Mouse (Mus musculus) skeletal muscle tissue, adult 2 months (tissue): ENCODE measurements around the gene Neu1.
A peak's percentile ranks its signal among the peaks of the same experiment; 100 is the strongest.
"Not testable (repeated sequence)": the region's sequence is repeated elsewhere in the genome, so short reads cannot be mapped to it uniquely, and the experiment has no call there.

ENCODE experiments used
- DNase-seq: peaks from one replicate; pipeline ENCODE4 v3.0.0-alpha.2; 2012; ENCODE audit warnings: low read depth, low spot score

The Neu1 gene

GRCm38 (mm10) chr17:34931061-34931734 is at the start of gene Neu1:
TSS of gene Neu1 (plus strand) at chr17:34931253.
- DNase-seq: peak; percentile 97

DNA sequence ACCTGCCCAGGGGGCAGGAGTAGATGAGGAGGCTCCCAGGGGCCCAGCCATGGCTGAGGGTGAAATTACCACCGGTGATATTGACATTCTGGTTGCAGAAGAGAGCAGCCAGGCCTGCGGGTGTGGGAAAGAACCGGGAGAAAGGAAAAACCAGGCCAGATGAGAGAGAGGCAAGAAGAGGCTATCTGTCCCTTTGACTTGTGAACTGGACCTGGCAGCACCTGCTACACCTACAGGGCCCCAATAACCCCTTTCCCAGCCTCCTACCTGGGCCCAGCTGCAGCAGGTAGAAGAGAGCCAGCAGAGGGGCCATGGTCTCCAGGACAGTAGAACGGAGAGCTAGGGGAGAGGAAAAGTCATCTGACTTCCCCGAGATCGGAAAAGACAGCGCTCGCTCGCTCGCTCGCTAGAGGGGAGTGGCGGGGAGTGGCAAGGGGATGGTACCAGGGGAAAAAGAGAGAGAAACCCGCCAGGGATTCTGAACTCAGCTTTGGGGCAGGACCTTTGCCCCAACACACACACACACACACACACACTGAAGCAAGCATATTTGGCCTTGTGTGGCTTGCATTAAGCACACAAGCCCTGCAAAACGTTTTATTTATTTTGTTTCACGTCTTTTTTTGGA is 49.3 kb upstream of the Neu1 start, which contains the start of gene Gm20547:
Gene Gm20547, minus strand, starts transcription at position 360 of the 628 bp plus-strand sequence.
- no peak for DNase-seq

- no peak for DNase-seq
These were observed 47.7 kb upstream of the Neu1 start for GRCm38 (mm10) chr17:34883332-34883731.

- no peak for DNase-seq
These were observed 46.3 kb upstream of the Neu1 start for GRCm38 (mm10) chr17:34884704-34885103.

- DNase-seq: no peak
These were observed 45.4 kb upstream of the Neu1 start for GRCm38 (mm10) chr17:34885615-34886014.

- no peak for DNase-seq
These were observed 43.1 kb upstream of the Neu1 start for GRCm38 (mm10) chr17:34887942-34888341.

GRCm38 (mm10) chr17:34890074-34890743 is 40.8 kb upstream of the Neu1 start:
- DNase-seq: no peak

DNA sequence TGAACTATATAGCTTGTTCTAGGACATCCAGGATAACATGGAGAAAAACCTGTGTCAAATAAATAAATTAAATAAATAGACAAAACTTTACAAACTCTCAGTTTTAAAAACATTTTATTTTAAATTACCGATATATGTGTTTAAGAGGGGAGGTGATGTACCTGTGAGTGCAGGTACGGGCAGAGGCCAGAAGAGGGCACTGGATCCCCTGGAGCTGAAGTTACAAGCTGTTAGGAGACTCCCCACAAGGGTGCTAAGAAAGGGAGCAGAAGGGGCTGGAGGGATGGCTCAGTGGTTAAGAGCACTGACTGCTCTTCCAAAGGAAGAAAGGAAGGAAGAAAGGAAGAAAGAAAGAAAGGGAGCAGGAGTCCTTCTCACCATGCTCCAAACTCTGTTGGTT is 39.7 kb upstream of the Neu1 start:
- no peak for DNase-seq

DNA sequence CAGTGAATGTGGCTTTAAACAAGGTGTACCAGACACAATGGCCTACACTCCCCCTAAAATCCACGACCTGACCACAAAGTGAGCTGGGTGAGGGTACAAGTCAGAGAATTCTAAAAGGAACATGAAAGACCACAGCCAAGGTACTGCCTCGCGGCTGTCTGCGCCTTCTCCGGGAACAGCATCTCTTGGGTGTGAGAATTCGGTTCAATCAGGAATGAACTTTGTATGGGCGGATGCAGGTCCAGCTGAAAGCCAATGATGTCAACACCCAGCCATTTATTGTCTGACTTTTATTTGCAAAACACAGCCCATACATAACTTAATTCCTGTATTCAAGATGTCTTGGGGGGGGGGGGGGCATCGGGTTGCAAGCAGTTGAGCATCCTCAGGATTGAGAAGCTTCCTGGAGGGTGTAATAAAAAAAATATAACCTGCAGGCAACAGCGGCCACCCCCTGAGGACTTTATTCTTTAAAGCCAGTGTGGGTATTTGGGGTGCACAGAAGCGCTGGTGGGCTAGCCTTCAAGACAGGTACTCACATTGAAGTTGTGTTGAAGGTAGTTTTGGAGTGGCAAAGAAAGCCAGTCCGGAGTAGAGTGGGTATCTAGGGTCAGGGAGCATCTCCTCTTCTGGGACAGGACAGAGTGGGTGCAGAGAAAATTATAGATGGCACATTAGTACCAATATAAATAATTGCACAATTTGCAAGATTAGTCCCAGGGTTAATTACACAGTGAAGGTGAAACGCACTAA is 37.8 kb upstream of the Neu1 start:
- no peak for DNase-seq

GRCm38 (mm10) chr17:34894074-34894597 is 36.9 kb upstream of the Neu1 start:
- peak; percentile 95 for DNase-seq

DNA sequence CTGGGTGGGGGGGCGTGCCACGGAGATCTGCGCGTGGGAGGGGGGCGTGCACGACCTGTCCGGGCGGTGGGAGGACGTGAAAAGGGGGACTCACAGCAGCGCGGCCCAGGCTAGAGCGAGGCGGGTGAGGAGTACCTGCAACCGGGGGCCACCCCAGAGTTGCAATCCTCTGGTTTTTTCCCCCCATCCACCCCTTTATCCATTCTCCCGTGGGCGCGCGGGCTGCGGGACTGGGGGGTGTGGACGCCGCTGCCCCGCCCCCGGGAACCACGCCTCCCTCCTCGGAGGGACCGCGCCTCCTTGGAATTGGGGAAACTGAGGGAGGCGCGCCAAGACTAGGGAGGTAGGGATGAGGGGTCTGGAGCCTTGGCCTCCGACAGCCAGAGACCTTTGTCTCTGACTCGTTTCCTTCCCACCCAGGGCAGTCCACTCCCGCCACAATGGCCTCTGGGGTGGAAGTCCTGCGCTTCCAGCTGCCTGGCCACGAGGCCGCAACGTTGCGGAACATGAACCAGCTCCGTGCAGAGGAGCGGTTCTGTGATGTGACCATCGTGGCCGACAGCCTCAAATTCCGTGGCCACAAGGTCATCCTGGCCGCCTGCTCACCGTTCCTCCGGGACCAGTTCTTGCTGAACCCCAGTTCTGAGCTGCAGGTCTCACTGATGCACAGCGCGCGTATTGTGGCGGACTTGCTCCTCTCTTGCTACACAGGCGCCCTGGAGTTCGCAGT is 36.1 kb upstream of the Neu1 start:
- DNase-seq: no peak

- no peak for DNase-seq
These were observed 35.3 kb upstream of the Neu1 start for GRCm38 (mm10) chr17:34895724-34896123.

- no peak for DNase-seq
These were observed 34.7 kb upstream of the Neu1 start for GRCm38 (mm10) chr17:34896366-34896765.

- DNase-seq: no peak
These were observed 33.5 kb upstream of the Neu1 start for GRCm38 (mm10) chr17:34897373-34898159.

DNA sequence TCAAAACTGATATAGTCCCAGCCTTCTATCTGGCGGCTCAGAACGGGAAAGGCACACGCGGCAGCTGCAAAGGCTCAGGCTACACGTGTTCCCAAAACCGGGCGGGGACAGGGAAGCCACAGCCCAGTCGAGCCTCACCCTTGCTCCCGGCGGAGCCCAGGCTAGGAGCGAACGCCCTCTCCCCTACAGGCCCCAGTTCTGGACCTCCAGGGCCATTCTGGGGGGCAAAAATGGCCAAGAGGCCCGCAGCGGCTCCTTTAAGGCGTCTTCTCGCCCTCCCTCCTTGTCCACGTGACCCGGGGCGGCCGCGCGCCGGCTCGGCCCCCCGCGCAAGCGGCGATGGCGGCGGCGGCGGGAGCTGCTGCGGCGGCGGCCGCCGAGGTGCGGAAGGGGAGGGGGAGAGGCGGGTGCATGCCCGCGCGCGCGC is 32.9 kb upstream of the Neu1 start, which contains the start of the genes C2 and Ehmt2:
Gene C2, minus strand, starts transcription at position 106 of the 427 bp plus-strand sequence.
Gene Ehmt2, plus strand, starts transcription at position 310 of the 427 bp plus-strand sequence.
- DNase-seq: peak; percentile 62

DNA sequence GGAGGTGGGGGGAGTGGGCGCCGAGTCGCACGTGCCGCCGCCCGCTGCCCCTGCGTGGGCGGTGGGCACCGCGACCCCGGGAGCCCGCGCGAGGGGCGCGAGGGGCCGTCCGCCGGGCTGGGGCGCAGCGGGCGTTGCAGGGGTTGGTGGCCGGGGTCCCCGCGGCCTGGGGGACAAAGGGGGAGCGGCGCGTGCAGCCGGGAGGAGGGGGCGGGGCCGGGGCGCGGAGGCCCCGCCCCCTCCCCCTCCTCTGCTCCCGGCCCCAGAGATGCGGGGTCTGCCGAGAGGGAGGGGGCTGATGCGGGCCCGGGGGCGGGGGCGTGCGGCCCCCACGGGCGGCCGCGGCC is 32.4 kb upstream of the Neu1 start:
- no peak for DNase-seq

- no peak for DNase-seq
These were observed 31.8 kb upstream of the Neu1 start for GRCm38 (mm10) chr17:34899053-34899889.

GRCm38 (mm10) chr17:34899890-34900243 is 31.2 kb upstream of the Neu1 start:
- no peak for DNase-seq

- DNase-seq: not testable (repeated sequence)
These were observed 30.2 kb upstream of the Neu1 start for GRCm38 (mm10) chr17:34900826-34901225.
